Mouse (Mus musculus) CH12.LX (cell line): ENCODE measurements around the gene Rpp25l. TPM values are rescaled to one million over a fixed set of nuclear protein-coding genes. Genes with fewer than 3 reads are reported as not detected.
"Not testable (repeated sequence)": the region's sequence is repeated elsewhere in the genome, so short reads cannot be mapped to it uniquely, and the experiment has no call there.

ENCODE experiments used
- DNase-seq: peaks from one replicate; pipeline ENCODE4 v3.0.0-alpha.2; 2013; ENCODE audit errors: extremely low read depth
- H3K27ac ChIP-seq: 2 replicates; pipeline ENCODE4 v1.5.1; 2012; ENCODE audit warnings: low read depth, mild to moderate bottlenecking, control low read depth, moderate library complexity; ENCODE audit not compliant: insufficient read depth
- H3K27me3 ChIP-seq: replicated peaks from 2 replicates; pipeline ENCODE3; 2012; ENCODE audit warnings: inconsistent platforms
- H3K36me3 ChIP-seq, 2 experiments: replicated peaks in 1 of 2; 2 replicates each; pipeline versions ENCODE3 to v1.6.1; 2012; ENCODE audit warnings: inconsistent platforms in 1 of 2, low read length in 1 of 2, mild to moderate bottlenecking in 1 of 2, mixed read lengths in 1 of 2, moderate library complexity in 1 of 2; ENCODE audit not compliant: control insufficient read depth in 1 of 2, insufficient read depth in 1 of 2
- H3K4me1 ChIP-seq, 2 experiments: 2 replicates each; pipeline ENCODE4 v1.6.1; 2012; ENCODE audit warnings: inconsistent platforms in 1 of 2, moderate library complexity in 1 of 2; ENCODE audit not compliant: insufficient read depth in 2 of 2, control insufficient read depth in 1 of 2
- H3K4me2 ChIP-seq: 2 replicates; pipeline ENCODE4 v1.6.1; 2012; ENCODE audit warnings: low read depth, mild to moderate bottlenecking, control low read depth; ENCODE audit not compliant: poor library complexity, insufficient read depth, severe bottlenecking
- H3K4me3 ChIP-seq, 3 experiments: fragments of 150-350 bp in 1 of 3; sonication (generic) in 1 of 3; replicated peaks in 1 of 3; 2 replicates each; pipeline versions ENCODE3 to v1.5.1; 2011 to 2012; ENCODE audit warnings: low read depth in 2 of 3, low read length in 2 of 3, mild to moderate bottlenecking in 2 of 3, moderate library complexity in 2 of 3, control low read depth in 1 of 3, improper control_type of control experiment in 1 of 3, inconsistent platforms in 1 of 3, mixed read lengths in 1 of 3; ENCODE audit not compliant: poor library complexity in 1 of 3
- H3K79me2 ChIP-seq: replicated peaks from 2 replicates; pipeline ENCODE4 v1.6.1; 2012; ENCODE audit warnings: mild to moderate bottlenecking, moderate library complexity; ENCODE audit not compliant: control insufficient read depth, poor library complexity, insufficient read depth, severe bottlenecking; ENCODE audit errors: extremely low read depth
- H3K9ac ChIP-seq: 2 replicates; pipeline ENCODE4 v1.6.1; 2012; ENCODE audit warnings: low read depth, mild to moderate bottlenecking, control low read depth, moderate library complexity; ENCODE audit not compliant: insufficient read depth
- H3K9me3 ChIP-seq: replicated peaks from 2 replicates; pipeline ENCODE3; 2012; ENCODE audit warnings: low read length, inconsistent platforms, mixed read lengths
- dilution Hi-C: fragments of 300-500 bp; cut with MboI; formaldehyde crosslinking; loops from 2 replicates; pipeline ENCODE4 v1.14.3; 2020; ENCODE audit warnings: low sequenced_read_pairs; ENCODE audit not compliant: extremely low pct_unique_long_range_greater_than_20kb, extremely low pct_ligation_motif_present
- in situ Hi-C: fragments of 300-500 bp; cut with MboI; formaldehyde crosslinking; loops from 3 replicates; pipeline ENCODE4 v1.14.3; 2019; ENCODE audit warnings: low sequenced_read_pairs, low pct_ligation_motif_present, low pct_unique_long_range_greater_than_20kb, mixed read lengths
- polyA plus RNA-seq: library from polyadenylated mRNA; unstranded; fragments of >175 nt; gene quantifications from 2 replicates; pipeline ENCODE4 v1.2.1, GENCODE M21; 2012; ENCODE audit warnings: low read depth; ENCODE audit not compliant: insufficient read length
- total RNA-seq, 2 experiments: library from RNA; depleted of rRNA; stranded (reverse); fragments of 300-350 nt in 1 of 2; fragments of >200 nt in 1 of 2; gene quantifications; 2 replicates each; pipeline ENCODE4 v1.2.3; 2012 to 2014

Rpp25l gene
- total and polyA plus RNA-seq, 3 experiments = 48.1 to 72.8 (median 65.3) TPM

GRCm38 (mm10) chr4:41693511-41693910 lies 19.8 kb downstream of the Rpp25l start:
- in situ Hi-C loops = not testable (repeated sequence)

GRCm38 (mm10) chr4:41690014-41690413 lies 23.3 kb downstream of the Rpp25l start:
- H3K9ac ChIP-seq, in situ Hi-C loops, DNase-seq, H3K27ac ChIP-seq, H3K9me3 ChIP-seq, H3K27me3 ChIP-seq, H3K79me2 ChIP-seq, dilution Hi-C loops, H3K36me3 ChIP-seq, H3K4me3 ChIP-seq, H3K4me2 ChIP-seq, H3K4me1 ChIP-seq: not testable (repeated sequence)

More at GRCm38 (mm10) chr4:41693511-41693910, 19.8 kb downstream of the Rpp25l start:
- H3K4me1 ChIP-seq, H3K27ac ChIP-seq, H3K9me3 ChIP-seq, H3K36me3 ChIP-seq, H3K4me2 ChIP-seq, H3K79me2 ChIP-seq, DNase-seq, H3K27me3 ChIP-seq, dilution Hi-C loops, H3K4me3 ChIP-seq, H3K9ac ChIP-seq: not testable (repeated sequence)

- H3K36me3 ChIP-seq, in situ Hi-C loops, DNase-seq, dilution Hi-C loops, H3K9me3 ChIP-seq, H3K4me3 ChIP-seq, H3K4me1 ChIP-seq, H3K27me3 ChIP-seq, H3K4me2 ChIP-seq, H3K79me2 ChIP-seq, H3K27ac ChIP-seq, H3K9ac ChIP-seq: not testable (repeated sequence)
Measured at GRCm38 (mm10) chr4:41688562-41688961, 24.8 kb downstream of the Rpp25l start.

- H3K4me2 ChIP-seq, H3K4me3 ChIP-seq, H3K4me1 ChIP-seq, H3K79me2 ChIP-seq, in situ Hi-C loops, dilution Hi-C loops, DNase-seq, H3K9me3 ChIP-seq, H3K36me3 ChIP-seq, H3K27ac ChIP-seq, H3K9ac ChIP-seq: not testable (repeated sequence)
- H3K27me3 ChIP-seq = peaks cover 17% of the 10 kb centered on the region
Measured at GRCm38 (mm10) chr4:41685882-41686492, 27.3 kb downstream of the Rpp25l start.

GRCm38 (mm10) chr4:41684931-41685453 lies 28.3 kb downstream of the Rpp25l start:
- H3K36me3 ChIP-seq, H3K4me3 ChIP-seq, dilution Hi-C loops, H3K79me2 ChIP-seq, DNase-seq, H3K9me3 ChIP-seq, H3K27ac ChIP-seq, H3K4me1 ChIP-seq, H3K4me2 ChIP-seq, H3K9ac ChIP-seq, in situ Hi-C loops: not testable (repeated sequence)
- peaks cover 26% of the 10 kb centered on the region for H3K27me3 ChIP-seq

- H3K9me3 ChIP-seq, dilution Hi-C loops, H3K4me2 ChIP-seq, H3K9ac ChIP-seq, H3K79me2 ChIP-seq, H3K36me3 ChIP-seq, H3K27ac ChIP-seq, H3K4me1 ChIP-seq, in situ Hi-C loops, H3K4me3 ChIP-seq, DNase-seq: not testable (repeated sequence)
- H3K27me3 ChIP-seq = peaks cover 32% of the 10 kb centered on the region
Measured at GRCm38 (mm10) chr4:41684131-41684930, 29.0 kb downstream of the Rpp25l start.
